Mouse (Mus musculus) kidney, postnatal 14 days (tissue): Measurements from ENCODE around the gene Mindy2.
A peak's percentile ranks its signal among the peaks of the same experiment; 100 is the strongest.

Experiments used
- DNase-seq: peaks from one replicate; pipeline ENCODE4 v3.0.0; 2022; ENCODE audit warnings: mixed read lengths

Gene Mindy2

GRCm38 (mm10) chr9:70666811-70667210 lies 9.8 kb upstream of the Mindy2 start:
- DNase-seq, result peak; percentile 54

- no peak for DNase-seq
Observed at GRCm38 (mm10) chr9:70665372-70666145, 8.6 kb upstream of the Mindy2 start.

DNA sequence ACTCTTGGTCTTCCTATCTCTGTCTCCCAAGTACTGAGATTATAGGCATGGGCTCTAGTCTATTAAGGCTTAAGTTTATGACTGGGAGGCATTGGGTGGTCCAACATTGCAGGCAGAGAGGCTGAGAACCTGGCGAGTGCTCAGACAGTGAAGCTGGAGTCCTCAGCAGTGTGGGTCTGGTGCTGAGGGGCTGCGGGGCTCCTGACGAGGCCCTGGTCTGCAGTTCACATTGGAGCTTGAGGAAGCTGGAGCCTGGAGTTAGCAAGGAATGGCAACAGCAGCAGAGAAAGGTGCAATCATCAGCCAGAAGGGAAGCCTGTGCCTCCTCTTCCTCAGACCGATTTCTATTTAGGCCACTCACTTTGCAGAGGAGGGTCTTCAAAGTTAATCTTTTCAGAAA lies 7.9 kb upstream of the Mindy2 start:
- DNase-seq, result no peak

DNA sequence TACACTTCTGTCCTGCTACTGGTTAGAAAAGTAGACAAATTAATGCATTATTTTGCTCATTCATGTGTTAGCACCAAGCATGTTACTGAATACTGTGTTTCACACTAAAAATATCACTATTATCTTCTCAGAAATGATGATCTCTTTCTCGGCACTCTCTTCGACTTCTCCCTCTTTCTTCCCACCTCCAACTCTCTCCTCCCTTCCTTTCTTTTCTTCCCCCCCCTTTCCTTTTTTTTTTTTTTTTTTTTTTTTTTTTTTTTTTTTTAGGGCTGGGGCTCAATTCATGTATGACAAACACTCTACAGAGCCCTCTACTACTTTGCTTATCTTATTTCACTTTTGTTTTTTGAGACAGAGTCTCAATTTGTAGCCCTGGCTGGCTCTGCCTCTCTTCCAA lies 1.3 kb upstream of the Mindy2 start:
- DNase-seq, result no peak

DNA sequence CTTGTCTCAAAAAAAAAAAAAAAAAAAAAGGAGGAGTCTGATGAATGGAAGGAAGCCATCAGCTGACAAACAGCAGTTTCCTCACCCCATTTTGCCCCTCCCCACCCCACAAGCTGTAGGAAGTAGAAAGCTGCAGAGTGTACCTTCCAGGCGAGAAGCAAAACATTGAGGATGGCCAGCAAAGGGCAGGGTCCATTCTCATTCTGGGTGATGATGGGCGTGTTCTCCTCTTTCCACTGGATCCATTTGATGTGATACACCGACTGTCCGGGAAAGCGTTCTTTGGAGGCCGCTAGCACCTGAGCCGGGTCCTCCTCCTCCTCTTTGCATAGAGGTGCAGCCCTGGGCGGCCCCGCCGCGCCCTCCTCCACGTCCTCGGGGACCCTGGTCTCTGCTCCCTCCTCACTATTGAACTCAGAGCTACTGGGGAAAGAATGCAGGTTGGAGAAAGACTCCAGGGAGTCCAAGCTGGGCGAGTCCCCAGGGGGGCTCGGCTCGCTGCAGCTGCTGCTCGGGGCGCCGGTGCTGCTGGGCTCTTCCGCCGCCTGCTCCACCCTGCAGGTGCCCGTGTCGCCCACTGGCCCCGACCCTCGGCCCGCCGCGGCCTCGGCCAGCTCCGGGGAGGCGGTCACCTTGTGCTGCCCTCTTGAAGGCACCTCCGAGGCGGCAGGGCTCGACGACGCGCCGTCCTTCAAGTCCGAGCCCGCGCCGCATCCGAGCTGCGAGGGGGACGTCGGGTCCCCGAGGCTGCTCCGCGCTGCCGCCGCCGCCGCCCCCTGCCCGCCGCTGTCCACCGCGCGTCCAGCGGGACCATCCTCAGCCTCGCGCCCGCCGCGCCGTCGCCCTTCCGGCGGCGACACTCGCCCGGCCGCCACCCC lies 605 bp downstream of the Mindy2 start, which contains the start of gene Gm10642:
Gm10642 (plus strand) TSS at position 122 of the 878 bp plus-strand sequence.
- DNase-seq, result peak; percentile 78

GRCm38 (mm10) chr9:70655764-70656129 lies 1.2 kb downstream of the Mindy2 start:
- DNase-seq, result no peak

DNA sequence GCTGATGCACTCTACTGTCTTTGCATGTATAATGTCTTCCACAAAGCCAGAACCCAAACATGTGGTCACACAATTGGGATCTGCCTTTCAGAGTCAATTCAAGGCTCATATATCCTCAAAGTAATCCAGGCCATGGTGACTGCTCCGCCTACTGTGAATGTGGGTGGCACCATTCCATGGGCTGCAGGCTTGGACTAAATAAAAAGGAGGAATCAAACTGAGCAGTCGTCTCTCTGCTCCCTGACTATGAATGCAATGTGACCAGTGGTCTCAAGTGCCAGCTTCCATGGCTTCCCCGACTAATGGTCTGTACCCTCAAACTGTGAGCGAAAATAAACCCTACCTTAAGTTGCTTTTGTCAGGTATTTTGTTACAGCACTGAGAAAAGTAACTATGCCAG lies 2.5 kb downstream of the Mindy2 start:
- DNase-seq, result no peak

DNA sequence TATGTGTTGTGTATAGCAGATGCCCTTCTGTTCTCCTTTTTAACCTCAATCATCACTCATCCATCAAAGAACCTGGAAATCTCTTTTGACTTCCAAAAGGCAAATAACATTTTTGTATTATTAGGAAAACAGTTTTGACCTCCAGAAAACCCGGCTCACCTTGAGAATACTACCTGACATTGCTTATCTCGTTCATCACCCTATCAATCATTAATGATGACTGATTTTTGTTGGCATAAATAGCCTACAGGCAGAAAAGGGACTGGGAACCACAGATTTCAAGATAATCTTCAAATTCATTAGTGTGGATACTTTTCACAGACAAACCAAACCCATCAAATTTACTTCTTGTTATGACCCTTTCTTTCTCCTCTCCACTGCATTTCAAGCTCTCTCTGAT lies 3.1 kb downstream of the Mindy2 start:
- no peak for DNase-seq

GRCm38 (mm10) chr9:70652221-70652620 lies 4.8 kb downstream of the Mindy2 start:
- DNase-seq, result no peak

- DNase-seq, result no peak
Observed at GRCm38 (mm10) chr9:70650994-70651393, 6.0 kb downstream of the Mindy2 start.

DNA sequence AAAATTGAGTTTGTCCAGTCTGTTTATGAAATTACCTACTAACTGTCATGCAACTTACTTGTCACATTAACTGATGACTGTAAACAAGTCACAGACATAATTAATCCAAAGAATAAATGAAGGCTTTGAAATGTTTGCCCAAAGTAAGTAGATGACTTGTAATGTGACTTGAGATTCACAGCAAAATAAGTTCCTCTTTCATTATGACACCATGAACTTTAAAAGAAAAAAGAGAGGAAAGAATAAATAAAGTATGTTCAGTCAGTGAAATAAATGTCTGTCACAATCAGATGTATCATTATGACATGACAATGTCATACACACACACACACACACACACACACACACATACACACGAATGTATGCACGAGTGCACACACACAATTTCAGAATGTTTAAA lies 6.7 kb downstream of the Mindy2 start:
- no peak for DNase-seq

DNA sequence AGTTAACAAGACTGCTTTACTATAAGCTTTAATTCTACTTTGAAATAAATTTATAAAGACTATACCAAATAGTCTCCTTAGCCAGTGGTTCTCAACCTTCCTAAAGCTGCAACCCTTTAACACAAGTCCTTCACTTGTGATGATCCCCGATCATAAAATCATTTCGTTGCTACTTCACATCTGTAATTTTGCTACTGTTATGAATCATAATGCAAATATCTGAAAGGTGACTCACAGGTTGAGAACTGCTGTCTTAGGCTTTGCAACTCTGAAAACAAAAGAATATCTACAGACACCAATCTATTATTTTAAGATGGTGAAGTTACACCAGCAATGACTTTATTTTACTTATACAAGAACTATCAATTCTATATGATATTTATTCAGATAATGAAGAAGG lies 20.2 kb downstream of the Mindy2 start:
- no peak for DNase-seq

DNA sequence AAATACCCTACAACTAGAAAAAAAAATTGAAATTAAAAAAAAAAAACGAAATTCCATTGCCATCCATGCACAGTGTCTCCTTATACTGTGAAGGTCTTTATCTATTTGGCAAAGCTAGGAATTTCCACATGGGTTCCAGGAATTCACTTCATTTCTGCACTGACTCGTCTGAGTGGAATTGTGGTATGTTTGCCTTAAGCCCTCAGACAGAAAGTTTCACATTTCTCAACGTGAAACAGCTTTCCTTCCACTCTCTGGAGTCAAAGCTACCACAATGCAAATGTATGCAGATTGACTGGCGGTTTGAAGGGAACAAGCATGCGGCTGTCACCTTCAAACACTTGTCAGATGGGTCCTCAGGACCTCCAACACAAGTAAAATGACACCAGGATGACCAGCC lies 25.3 kb downstream of the Mindy2 start:
- DNase-seq, result peak; percentile 10

- DNase-seq, result no peak
Observed at GRCm38 (mm10) chr9:70629711-70630110, 27.3 kb downstream of the Mindy2 start.

DNA sequence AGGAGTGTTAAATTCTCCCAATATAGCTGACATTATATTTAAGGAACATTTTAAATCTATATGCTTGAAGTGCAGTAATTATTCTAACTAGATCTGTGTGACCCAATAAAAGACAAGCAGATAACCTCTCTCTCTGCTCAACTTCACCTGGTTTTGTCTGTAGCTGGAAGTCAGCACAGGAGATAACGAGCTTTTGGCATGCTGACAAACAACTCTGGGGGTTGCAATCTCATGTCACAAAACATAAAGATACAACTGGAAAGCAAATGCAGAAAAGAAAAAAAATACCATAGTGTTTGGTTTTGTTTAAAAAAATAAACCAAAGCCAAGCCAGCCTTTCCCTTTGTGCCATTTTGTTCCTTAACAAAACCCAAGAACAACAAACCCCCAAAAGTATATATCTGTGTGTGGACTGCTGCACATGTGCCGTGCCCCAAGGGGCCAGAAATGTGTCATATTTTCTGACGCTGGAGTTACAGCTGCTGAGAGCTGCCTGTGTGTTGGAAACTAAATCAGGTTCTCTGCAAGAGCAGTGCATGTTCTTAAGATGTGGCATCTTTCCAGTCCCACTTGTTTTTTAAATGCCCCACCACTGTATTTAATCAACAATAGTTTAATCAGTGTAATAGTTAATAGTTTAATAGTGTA lies 45.8 kb downstream of the Mindy2 start:
- no peak for DNase-seq

- DNase-seq, result peak; percentile 30
Observed at GRCm38 (mm10) chr9:70602186-70602845, 54.7 kb downstream of the Mindy2 start.

- peak; percentile 9 for DNase-seq
Observed at GRCm38 (mm10) chr9:70598271-70598670, 58.7 kb downstream of the Mindy2 start.

DNA sequence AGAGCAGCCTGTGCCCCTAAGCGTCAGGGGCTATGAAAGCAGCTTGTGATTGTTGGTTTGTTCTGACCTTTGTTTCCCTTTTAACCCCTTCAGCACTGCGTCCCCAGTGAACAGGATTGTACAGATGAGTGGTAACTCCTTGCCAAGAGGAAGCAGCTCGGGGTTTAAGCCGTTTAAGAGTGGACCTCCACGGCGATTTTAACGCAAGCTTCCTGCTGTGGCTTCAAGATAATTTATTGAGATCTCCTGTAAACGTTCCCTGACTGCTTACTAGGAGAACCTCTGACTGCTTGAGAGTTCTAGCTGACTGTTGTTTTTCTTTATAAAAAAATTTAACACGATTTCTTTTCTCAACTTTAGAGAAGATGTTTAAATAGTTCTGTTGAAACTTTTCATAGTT lies 65.5 kb downstream of the Mindy2 start:
- DNase-seq, result peak; percentile 10

DNA sequence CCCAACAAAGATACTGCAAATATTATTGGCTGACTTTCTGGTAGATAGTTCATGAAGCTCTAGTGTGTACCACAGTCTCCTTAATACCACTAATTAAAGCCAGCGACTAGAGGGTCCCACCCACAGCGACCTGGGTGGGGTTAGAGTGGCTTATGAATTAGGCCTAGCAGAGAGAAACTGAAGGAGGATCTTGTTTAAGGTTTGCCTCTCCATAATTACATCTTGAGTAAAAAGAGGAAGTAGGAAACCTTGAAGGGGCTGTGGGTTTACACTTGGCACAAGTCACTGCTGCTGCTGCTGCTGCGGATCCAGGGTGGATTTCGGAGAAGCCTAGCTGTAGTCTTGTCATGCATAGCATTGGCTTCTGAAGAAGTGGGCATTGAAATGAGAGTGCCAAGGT lies 66.2 kb downstream of the Mindy2 start:
- no peak for DNase-seq

DNA sequence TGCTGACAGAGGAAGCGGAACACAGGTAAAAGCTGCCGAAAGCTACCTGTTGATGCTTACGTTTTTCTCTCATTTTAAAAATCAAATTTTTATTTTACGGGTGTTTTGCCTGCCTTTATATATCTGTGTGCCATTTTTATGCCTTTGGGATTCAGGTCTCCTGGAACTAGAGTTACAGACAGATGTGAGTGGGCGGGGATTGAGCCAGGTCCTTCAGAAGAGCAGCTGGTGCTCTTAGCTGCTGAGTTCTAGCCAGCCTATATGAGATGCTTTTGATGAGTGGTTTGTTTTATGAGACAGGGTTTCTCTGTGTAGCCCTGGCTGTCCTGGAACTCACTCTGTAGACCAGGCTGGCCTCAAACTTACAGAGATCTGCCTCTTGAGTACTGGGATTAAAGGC lies 69.8 kb downstream of the Mindy2 start:
- no peak for DNase-seq

- DNase-seq, result no peak
Observed at GRCm38 (mm10) chr9:70585172-70585571, 71.8 kb downstream of the Mindy2 start.

GRCm38 (mm10) chr9:70584641-70585040 lies 72.3 kb downstream of the Mindy2 start:
- DNase-seq, result no peak

DNA sequence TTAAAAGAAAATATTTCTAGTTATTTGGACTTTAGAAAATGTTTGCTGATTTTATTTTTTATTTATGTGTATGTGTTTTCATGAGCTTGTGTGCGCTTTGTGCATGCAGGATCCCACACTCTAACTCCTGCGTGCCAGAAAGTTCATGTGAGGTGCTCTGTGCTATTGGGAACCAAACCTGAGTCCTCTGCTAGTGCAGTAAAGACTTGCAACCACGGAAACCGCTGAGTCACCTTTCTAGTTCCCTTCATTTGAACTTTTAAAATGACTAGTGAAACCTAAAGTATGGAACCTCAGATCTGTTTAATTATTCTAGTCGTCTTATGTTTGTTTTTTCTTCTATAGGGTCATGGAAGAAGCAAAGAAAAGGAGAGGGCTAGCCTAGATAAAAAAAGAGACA lies 76.0 kb downstream of the Mindy2 start:
- DNase-seq, result no peak
